Mouse (Mus musculus) large intestine, adult 2 months (tissue): ENCODE measurements at regions not wholly inside any gene's neighbourhood (a gene's known extent, or its start where the extent isn't known, plus 50 kb on each side); places are given as distances from the start of the nearest gene placed in this dataset.
A peak's percentile ranks its signal among the peaks of the same experiment; 100 is the strongest.

ENCODE experiments used
- DNase-seq: peaks from one replicate; pipeline ENCODE4 v3.0.0-alpha.2; 2012; ENCODE audit warnings: low read depth, low spot score
- WGBS: fragments of 180-500 bp; shearing (Covaris S2); methylation state at CpG from one replicate; pipeline ENCODE4 v1.1.7; 2018; 5-methylcytosine and 5-hydroxymethylcytosine counted together

DNA sequence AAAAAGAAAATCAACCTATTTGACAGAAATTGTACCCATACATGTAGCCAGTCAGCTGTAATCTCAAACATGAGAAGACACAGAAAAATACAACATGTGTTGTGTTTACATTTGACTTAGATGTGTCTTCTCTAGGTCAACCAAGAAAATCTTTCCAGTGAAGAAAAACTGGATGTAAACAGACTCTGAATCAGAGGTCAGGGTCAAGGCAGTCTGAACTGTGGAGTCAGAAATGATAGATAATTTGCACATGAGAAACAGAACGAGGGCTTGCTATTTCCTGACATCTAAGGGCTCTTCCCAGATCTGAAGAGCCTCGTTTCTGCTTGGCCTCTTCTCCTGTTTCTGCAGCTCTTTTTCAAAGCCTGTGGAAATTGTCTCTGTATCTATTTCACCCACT lies 342.7 kb upstream of the Agtr1b start:
- 20% methylated on average over 2 of the region's 2 CpGs for WGBS
- DNase-seq, result no peak

DNA sequence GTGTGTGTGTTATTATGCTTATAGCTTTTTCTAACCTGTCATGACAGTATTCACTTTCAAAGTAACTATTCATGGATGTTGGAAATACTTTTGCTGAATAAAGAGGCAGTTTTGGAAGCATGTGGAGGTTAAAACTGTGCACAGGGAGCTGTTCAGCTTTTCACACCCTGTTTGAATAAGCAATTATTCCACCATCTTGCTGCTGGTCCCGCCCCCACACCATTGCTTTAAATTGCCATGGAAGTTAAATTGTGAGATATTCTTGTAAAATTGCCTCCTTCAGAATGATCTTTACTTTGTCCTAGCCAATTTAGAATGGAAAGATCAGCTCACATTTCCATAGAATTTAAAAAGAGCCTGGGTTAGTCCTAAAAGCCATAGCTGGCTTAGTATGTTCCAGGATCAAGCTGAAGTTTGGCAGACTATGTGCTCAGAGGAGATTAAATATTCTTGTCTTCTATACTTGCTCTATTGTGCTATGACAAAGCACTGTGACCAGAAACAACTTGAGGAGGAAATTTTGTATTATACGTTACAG lies 328.4 kb upstream of the Agtr1b start:
- DNase-seq, result no peak
- 78% methylated on average over 2 of the region's 2 CpGs for WGBS

DNA sequence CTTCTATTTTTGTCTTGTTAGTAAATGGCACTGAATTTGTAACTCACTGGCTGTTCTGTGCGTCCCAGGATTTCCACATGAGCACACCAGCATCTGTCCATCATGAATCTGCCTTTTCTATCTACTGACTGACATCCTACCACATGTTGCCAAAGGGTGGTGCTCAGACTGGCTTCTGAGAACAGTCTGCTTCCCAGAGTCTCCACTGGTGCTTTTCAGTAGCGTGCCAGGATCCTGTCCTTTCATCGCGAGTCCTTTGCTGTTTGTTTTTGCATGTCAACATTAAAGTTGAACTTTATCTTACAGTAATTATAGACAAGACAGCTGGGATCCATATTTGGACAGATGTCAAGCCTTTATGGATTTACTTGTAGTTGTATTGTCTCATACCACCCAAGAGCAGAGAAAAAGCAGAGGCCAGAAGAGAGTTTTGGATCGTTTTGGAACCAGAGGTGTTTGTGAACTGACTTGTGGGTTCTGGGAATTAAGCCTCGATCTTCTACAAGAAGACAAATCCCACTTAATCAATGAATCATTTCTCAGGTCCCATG lies 314.0 kb upstream of the Agtr1b start:
- WGBS, result 55% methylated on average over 6 of the region's 6 CpGs
- DNase-seq, result no peak

DNA sequence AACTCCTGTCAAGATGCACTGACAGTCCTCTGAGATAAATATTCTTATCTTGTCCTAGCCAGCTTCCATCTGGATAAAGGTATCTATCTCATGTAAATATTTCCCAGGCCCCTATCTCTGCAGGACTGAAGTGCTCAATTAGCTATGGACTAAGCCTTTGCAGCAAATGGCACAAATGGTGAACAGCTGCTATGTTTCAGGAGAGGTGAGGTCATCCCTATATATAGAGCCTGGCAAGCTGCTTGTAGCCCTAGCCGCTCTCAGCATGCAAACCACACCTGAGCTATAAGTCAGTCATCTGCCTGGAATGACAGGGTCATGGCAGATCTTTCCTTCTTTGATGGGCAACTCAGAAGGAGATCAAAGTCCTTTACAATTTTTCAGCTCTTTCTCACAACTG lies 294.9 kb upstream of the Agtr1b start:
- 30% methylated on average over 1 of the region's 1 CpGs for WGBS
- no peak for DNase-seq

DNA sequence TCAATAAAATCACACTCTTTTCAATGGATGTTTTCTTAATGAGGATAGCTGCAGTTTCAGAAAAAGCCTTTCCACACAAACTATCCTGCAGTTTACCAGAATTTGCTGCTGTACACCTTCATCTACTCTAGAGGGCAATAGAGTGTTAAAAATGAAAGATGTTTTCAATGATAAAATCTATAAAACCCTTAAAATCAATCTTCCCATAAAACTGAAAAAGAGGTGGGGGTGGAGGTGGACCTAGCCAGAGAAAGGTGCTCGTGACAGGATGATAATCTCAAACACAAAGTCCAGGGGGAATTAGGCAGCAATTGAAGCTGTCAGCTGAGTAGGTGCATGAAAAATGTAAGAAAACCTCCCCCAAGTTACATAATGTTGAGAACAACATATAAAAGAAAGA lies 288.4 kb upstream of the Agtr1b start:
- WGBS, result 7% methylated on average over 1 of the region's 1 CpGs
- peak; percentile 2 for DNase-seq
